Mouse (Mus musculus) MEL (cell line): ENCODE measurements around the gene 2010003K11Rik. TPM values are rescaled to one million over a fixed set of nuclear protein-coding genes. Genes with fewer than 3 reads are reported as not detected.

ENCODE experiments used
- DNase-seq: peaks from one replicate; pipeline ENCODE4 v3.0.0; 2011; ENCODE audit warnings: low read depth, low spot score
- H3K27ac ChIP-seq: 2 replicates; pipeline ENCODE4 v1.5.1; 2012; ENCODE audit warnings: low read depth, mild to moderate bottlenecking, control low read depth, low read length, moderate library complexity; ENCODE audit not compliant: control insufficient read depth
- H3K27me3 ChIP-seq, 2 experiments: fragments of 150-350 bp in 1 of 2; sonication (generic) in 1 of 2; 2 replicates each; pipeline ENCODE4 v1.6.1; 2012; ENCODE audit warnings: low read length in 2 of 2, mild to moderate bottlenecking in 2 of 2, improper control_type of control experiment in 1 of 2, moderate library complexity in 1 of 2; ENCODE audit not compliant: insufficient read depth in 2 of 2, control insufficient read depth in 1 of 2
- H3K36me3 ChIP-seq, 2 experiments: 2 replicates each; pipeline ENCODE4 v1.6.1; 2012 to 2014; ENCODE audit warnings: low read length in 2 of 2, improper control_type of control experiment in 1 of 2, inconsistent platforms in 1 of 2, mild to moderate bottlenecking in 1 of 2; ENCODE audit not compliant: insufficient read depth in 2 of 2, control insufficient read depth in 1 of 2
- H3K4me1 ChIP-seq, 2 experiments: fragments of 150-350 bp in 1 of 2; sonication (generic) in 1 of 2; 2 replicates each; pipeline ENCODE4 v1.6.1; 2012; ENCODE audit warnings: low read length in 2 of 2, improper control_type of control experiment in 1 of 2, mild to moderate bottlenecking in 1 of 2; ENCODE audit not compliant: insufficient read depth in 2 of 2, control insufficient read depth in 1 of 2
- H3K4me3 ChIP-seq, 2 experiments: fragments of 150-350 bp in 1 of 2; sonication (generic) in 1 of 2; 2 replicates each; pipeline ENCODE4 v1.5.1; 2012; ENCODE audit warnings: low read depth in 2 of 2, low read length in 2 of 2, mild to moderate bottlenecking in 2 of 2, moderate library complexity in 2 of 2, control low read depth in 1 of 2, improper control_type of control experiment in 1 of 2; ENCODE audit not compliant: control insufficient read depth in 1 of 2, insufficient read depth in 1 of 2
- H3K79me2 ChIP-seq: 2 replicates; pipeline ENCODE4 v1.6.1; 2012; ENCODE audit warnings: mild to moderate bottlenecking, low read length, moderate library complexity; ENCODE audit not compliant: control insufficient read depth, poor library complexity, insufficient read depth
- H3K9ac ChIP-seq: 2 replicates; pipeline ENCODE4 v1.6.1; 2012; ENCODE audit warnings: low read depth, mild to moderate bottlenecking, control low read depth, low read length, moderate library complexity; ENCODE audit not compliant: control insufficient read depth, poor library complexity, severe bottlenecking
- H3K9me3 ChIP-seq: fragments of 150-350 bp; sonication (generic); replicated peaks from 2 replicates; pipeline ENCODE4 v1.6.1; 2012; ENCODE audit warnings: mild to moderate bottlenecking, low read length, improper control_type of control experiment, moderate library complexity; ENCODE audit not compliant: insufficient read depth
- CHD2 ChIP-seq: IDR thresholded peaks from 2 replicates; pipeline ENCODE4 v1.6.1; 2011; ENCODE audit warnings: low read length, improper control_type of control experiment
- ELF1 ChIP-seq: IDR thresholded peaks from 2 replicates; pipeline ENCODE4 v1.6.1; 2014; ENCODE audit warnings: low read depth, mild to moderate bottlenecking, inconsistent platforms, low read length, improper control_type of control experiment, moderate library complexity
- GATA1 ChIP-seq: IDR thresholded peaks from 2 replicates; pipeline ENCODE4 v1.6.1; 2011; ENCODE audit warnings: low read depth, low read length, improper control_type of control experiment
- HCFC1 ChIP-seq: IDR thresholded peaks from 2 replicates; pipeline ENCODE4 v1.6.1; 2012; ENCODE audit warnings: low read depth, mild to moderate bottlenecking, inconsistent platforms, low read length, improper control_type of control experiment, moderate library complexity
- MAFK ChIP-seq: IDR thresholded peaks from 2 replicates; pipeline ENCODE4 v1.6.1; 2011; ENCODE audit warnings: low read depth, mild to moderate bottlenecking, low read length, improper control_type of control experiment, borderline replicate concordance
- MAX ChIP-seq: IDR thresholded peaks from 2 replicates; pipeline ENCODE4 v1.6.1; 2011; ENCODE audit warnings: low read length, improper control_type of control experiment
- POLR2A ChIP-seq, 2 experiments: IDR thresholded peaks; 2 replicates each; pipeline ENCODE4 v1.6.1; 2011 to 2012; ENCODE audit warnings: low read length in 2 of 2, mild to moderate bottlenecking in 2 of 2, control low read depth in 1 of 2, improper control_type of control experiment in 1 of 2, low read depth in 1 of 2, moderate library complexity in 1 of 2; ENCODE audit not compliant: control insufficient read depth in 1 of 2, insufficient read depth in 1 of 2, poor library complexity in 1 of 2
- POLR2AphosphoS2 ChIP-seq: IDR thresholded peaks from 2 replicates; pipeline ENCODE4 v1.6.1; 2011; ENCODE audit warnings: low read length, improper control_type of control experiment
- SIN3A ChIP-seq: IDR thresholded peaks from 2 replicates; pipeline ENCODE4 v1.6.1; 2012; ENCODE audit warnings: low read length, improper control_type of control experiment, inconsistent platforms
- SMC3 ChIP-seq: IDR thresholded peaks from 2 replicates; pipeline ENCODE4 v1.6.1; 2011; ENCODE audit warnings: low read depth, low read length, improper control_type of control experiment
- TBP ChIP-seq: IDR thresholded peaks from 2 replicates; pipeline ENCODE4 v1.8.0; 2011; ENCODE audit warnings: low read depth, low read length, improper control_type of control experiment
- TCF12 ChIP-seq: IDR thresholded peaks from 2 replicates; pipeline ENCODE4 v1.6.1; 2014; ENCODE audit warnings: low read depth, mild to moderate bottlenecking, inconsistent platforms, low read length, improper control_type of control experiment, moderate library complexity
- UBTF ChIP-seq: IDR thresholded peaks from 2 replicates; pipeline ENCODE4 v1.6.1; 2012; ENCODE audit warnings: low read depth, mild to moderate bottlenecking, inconsistent platforms, low read length, improper control_type of control experiment, moderate library complexity, borderline replicate concordance; ENCODE audit not compliant: insufficient read depth
- USF1 ChIP-seq: IDR thresholded peaks from 2 replicates; pipeline ENCODE4 v1.6.1; 2014; ENCODE audit warnings: low read depth, mild to moderate bottlenecking, inconsistent platforms, low read length, improper control_type of control experiment, moderate library complexity
- USF2 ChIP-seq, 2 experiments: IDR thresholded peaks; 2 replicates each; pipeline ENCODE4 v1.6.1; 2011 to 2012; ENCODE audit warnings: improper control_type of control experiment in 2 of 2, low read length in 2 of 2, borderline replicate concordance in 1 of 2, inconsistent platforms in 1 of 2, low read depth in 1 of 2, mild to moderate bottlenecking in 1 of 2; ENCODE audit not compliant: insufficient read depth in 1 of 2
- ZKSCAN1 ChIP-seq: IDR thresholded peaks from 2 replicates; pipeline ENCODE4 v1.6.1; 2012; ENCODE audit warnings: low read depth, mild to moderate bottlenecking, inconsistent platforms, low read length, improper control_type of control experiment, moderate library complexity
- ZNF384 ChIP-seq: IDR thresholded peaks from 2 replicates; pipeline ENCODE4 v1.6.1; 2012; ENCODE audit warnings: low read depth, mild to moderate bottlenecking, inconsistent platforms, low read length, improper control_type of control experiment
- polyA plus RNA-seq, 2 experiments: library from polyadenylated mRNA; stranded (reverse) in 1 of 2; unstranded in 1 of 2; fragments of >175 nt in 1 of 2; fragments of >200 nt in 1 of 2; gene quantifications; 2 replicates each; pipeline versions ENCODE4 v1.2.1 to v1.2.4; 2012; ENCODE audit warnings: low replicate concordance in 2 of 2, low read depth in 1 of 2; ENCODE audit not compliant: insufficient read length in 2 of 2, insufficient read depth in 1 of 2, missing spikeins in 1 of 2
- total RNA-seq: library from RNA; depleted of rRNA; stranded (reverse); fragments of 300-350 nt; gene quantifications from 2 replicates; pipeline ENCODE4 v1.2.3, GENCODE M21; 2012; rRNA removed

The 2010003K11Rik gene
- total RNA-seq (not detected in 2 replicates), polyA plus RNA-seq (not detected)

DNA sequence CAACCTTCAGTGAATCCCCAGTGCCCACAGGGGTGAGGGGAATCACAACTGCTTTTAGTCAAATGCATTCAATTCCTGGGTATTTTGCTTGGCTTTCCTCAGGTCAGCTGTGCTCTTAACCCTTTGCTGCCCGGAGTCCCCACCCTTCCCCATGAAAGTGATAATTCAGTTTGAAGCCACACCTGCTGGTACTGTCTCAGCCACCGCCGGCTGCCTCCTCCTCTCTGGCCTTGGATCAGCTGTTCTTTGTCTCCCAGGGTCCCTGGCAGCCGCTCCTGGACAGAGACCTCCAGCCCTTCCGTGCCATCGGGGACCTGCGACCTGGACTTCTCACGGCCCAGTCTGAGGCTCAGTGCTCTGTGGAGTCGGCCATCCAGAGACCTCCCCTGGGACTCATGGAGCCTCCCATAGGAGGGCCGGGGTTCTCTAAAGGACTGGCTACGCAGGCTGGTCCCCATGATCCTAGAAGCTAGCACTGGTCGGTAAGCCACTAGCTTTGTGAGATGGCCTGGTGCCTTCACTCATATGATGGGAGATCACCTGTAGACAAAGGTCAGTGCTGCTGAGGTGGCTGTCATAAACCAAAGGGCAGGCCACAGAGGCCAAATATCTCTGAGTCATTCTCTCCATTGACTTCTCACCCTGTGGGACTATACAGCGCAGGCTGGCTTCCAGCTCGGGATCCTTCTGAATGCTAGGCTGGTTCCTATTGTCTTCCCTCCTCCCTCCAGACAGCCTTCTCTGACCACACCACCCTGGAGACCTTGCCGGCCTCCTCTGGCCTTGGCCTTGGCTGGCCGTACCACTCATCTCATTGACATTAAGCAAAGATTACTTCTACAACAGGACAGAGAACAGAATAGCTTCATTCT, at the start of gene 2010003K11Rik:
Gene 2010003K11Rik, minus strand, starts transcription at position 522 of the 872 bp plus-strand sequence.
- TF ChIP-seq CHD2 = no peak
- TF ChIP-seq TCF12 = no peak
- TF ChIP-seq GATA1 = no peak
- TF ChIP-seq POLR2A (IDR thresholded peaks at IDR 0.05; ENCODE audit: control insufficient read depth in 1 of 2, insufficient read depth in 1 of 2, low read depth in 1 of 2, low read length in 2 of 2, poor library complexity in 1 of 2) = no peak
- no peak for TF ChIP-seq MAFK
- TF ChIP-seq UBTF = no peak
- Histone ChIP-seq H3K27ac (no peak within 1 kb of the TSS), H3K4me1 (no peaks in the 10 kb centered on the region), H3K27me3 (no peaks in the 10 kb centered on the region), H3K36me3 (no peaks in the 10 kb centered on the region), H3K79me2 (no peaks in the 10 kb centered on the region), H3K4me3 (no peak within 1 kb of the TSS), H3K9ac (no peak within 1 kb of the TSS), H3K9me3 (no peaks in the 10 kb centered on the region)
- DNase-seq = no peak

- no peak overlapping the region for H3K4me3 ChIP-seq
- TF ChIP-seq USF2 (IDR thresholded peaks at IDR 0.05; ENCODE audit: borderline replicate concordance in 1 of 2, insufficient read depth in 1 of 2, low read depth in 1 of 2, low read length in 2 of 2) = no peak
Measured at GRCm38 (mm10) chr19:4547801-4548200, 49.4 kb upstream of the 2010003K11Rik start.

DNA sequence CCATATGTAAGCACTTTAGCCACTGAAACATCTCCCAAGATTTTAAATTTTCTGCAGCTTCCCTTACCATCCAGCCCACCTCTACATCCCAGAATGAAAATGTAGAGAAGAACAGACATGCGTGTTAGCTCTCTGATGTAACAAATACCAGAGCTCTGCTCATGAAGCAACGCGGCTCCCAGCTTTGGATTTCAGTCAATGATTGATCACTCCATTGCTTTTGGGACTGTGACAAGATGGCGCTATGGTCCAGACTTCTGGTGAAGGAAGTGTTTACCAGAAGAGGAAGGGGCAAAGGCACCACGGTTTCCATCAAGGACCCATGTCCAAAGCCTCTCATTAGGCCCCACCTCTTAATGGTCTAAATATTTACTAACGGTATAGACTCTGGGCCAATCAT, 47.5 kb upstream of the 2010003K11Rik start:
- no peaks in the 10 kb centered on the region for H3K36me3 ChIP-seq

More at GRCm38 (mm10) chr19:4547801-4548200, 49.4 kb upstream of the 2010003K11Rik start:
- Histone ChIP-seq H3K79me2 (no peaks in the 10 kb centered on the region), H3K9ac (no peak overlapping the region), H3K4me1 (no peaks in the 10 kb centered on the region), H3K27ac (no peak overlapping the region), H3K9me3 (no peaks in the 10 kb centered on the region), H3K36me3 (no peaks in the 10 kb centered on the region), H3K27me3 (no peaks in the 10 kb centered on the region)
- no peak for DNase-seq

More for the DNA sequence above, 47.5 kb upstream of the 2010003K11Rik start:
- Histone ChIP-seq H3K4me1 (no peaks in the 10 kb centered on the region), H3K9me3 (no peaks in the 10 kb centered on the region), H3K27ac (no peak overlapping the region), H3K27me3 (no peaks in the 10 kb centered on the region), H3K79me2 (no peaks in the 10 kb centered on the region)
- no peak for DNase-seq
- TF ChIP-seq HCFC1 (no peak), MAFK (no peak), UBTF (no peak), ZNF384 (no peak), SMC3 (no peak), MAX (no peak), ZKSCAN1 (no peak), CHD2 (no peak), POLR2A (IDR thresholded peaks at IDR 0.05; ENCODE audit: control insufficient read depth in 1 of 2, insufficient read depth in 1 of 2, low read depth in 1 of 2, low read length in 2 of 2, poor library complexity in 1 of 2) (no peak), TBP (no peak), TCF12 (no peak), POLR2AphosphoS2 (no peak), USF1 (no peak), ELF1 (no peak), SIN3A (no peak)
- TF ChIP-seq, all 39 proteins: peak for 0
- Histone ChIP-seq H3K4me3 (no peak overlapping the region), H3K9ac (no peak overlapping the region)
